Mouse (Mus musculus): ENCODE measurements around the gene Gins2.

DNA sequence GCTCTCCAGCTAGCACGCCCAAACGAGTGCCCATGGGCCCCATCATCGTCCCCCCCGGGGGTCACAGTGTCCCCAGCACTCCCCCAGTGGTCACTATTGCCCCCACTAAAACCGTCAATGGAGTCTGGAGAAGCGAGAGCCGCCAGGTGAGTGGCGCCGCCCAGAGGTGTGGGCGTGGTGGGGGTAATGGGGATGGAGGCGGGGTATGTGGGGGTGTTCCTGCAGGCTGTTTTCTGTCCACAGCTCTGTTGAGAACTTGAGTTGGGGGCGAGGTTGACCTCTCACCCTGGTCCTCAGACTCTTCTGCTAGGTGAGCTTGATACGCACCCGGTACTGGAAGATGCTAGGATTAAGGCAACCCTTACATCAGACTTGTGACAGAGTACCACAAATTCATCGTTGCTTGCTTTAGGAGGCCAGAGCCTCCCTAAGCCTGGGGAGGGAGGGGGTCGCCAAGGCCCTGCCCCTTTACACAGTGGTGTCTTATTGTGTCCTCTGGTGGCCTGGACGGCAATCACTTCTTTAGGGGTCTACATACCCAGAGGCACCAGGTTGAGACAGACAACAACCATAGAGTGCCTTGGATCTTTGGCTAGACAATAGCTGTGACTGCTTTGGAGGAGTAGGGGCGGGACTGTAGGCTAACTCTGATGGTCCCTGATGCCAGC is 26.3 kb downstream of the Gins2 start:
- no peak for TF ChIP-seq MYOD1 (IDR thresholded peaks at IDR 0.05; ENCODE audit: control insufficient read depth in 1 of 3, insufficient read length in 2 of 3, low read depth in 2 of 3)
- no peak for TF ChIP-seq POLR2A (IDR thresholded peaks at IDR 0.05; ENCODE audit: insufficient read length, low read depth)
- no peak for TF ChIP-seq SRF (IDR thresholded peaks at IDR 0.05; ENCODE audit: control insufficient read depth, insufficient read length, low read depth)
- TF ChIP-seq CEBPB (IDR thresholded peaks at IDR 0.05; ENCODE audit: insufficient read depth, poor library complexity, severe bottlenecking) = no peak
- TF ChIP-seq USF1 (IDR thresholded peaks at IDR 0.05; ENCODE audit: low read depth) = no peak
- no peak for TF ChIP-seq E2F4 (IDR thresholded peaks at IDR 0.05; ENCODE audit: insufficient read depth)
- no peak for TF ChIP-seq MAX (IDR thresholded peaks at IDR 0.05; ENCODE audit: low read depth)
- TF ChIP-seq REST (IDR thresholded peaks at IDR 0.05; ENCODE audit: insufficient read depth, insufficient read length) = no peak
- TF ChIP-seq TCF12 (IDR thresholded peaks at IDR 0.05; ENCODE audit: insufficient read depth, poor library complexity, severe bottlenecking) = no peak
- no peak for TF ChIP-seq POLR2AphosphoS2 (IDR thresholded peaks at IDR 0.05; ENCODE audit: insufficient read length, low read depth)
- no peak for TF ChIP-seq MYOG (IDR thresholded peaks at IDR 0.05; ENCODE audit: control insufficient read depth in 1 of 3, insufficient read depth in 1 of 3, insufficient read length in 2 of 3, low read depth in 2 of 3)
